Mouse (Mus musculus): Measurements from ENCODE around the gene Bach1. TPM values are rescaled to one million over a fixed set of nuclear protein-coding genes. Genes with fewer than 3 reads are reported as not detected.

The Bach1 gene
- polyA plus RNA-seq, 1 experiment = 19.3 TPM

DNA sequence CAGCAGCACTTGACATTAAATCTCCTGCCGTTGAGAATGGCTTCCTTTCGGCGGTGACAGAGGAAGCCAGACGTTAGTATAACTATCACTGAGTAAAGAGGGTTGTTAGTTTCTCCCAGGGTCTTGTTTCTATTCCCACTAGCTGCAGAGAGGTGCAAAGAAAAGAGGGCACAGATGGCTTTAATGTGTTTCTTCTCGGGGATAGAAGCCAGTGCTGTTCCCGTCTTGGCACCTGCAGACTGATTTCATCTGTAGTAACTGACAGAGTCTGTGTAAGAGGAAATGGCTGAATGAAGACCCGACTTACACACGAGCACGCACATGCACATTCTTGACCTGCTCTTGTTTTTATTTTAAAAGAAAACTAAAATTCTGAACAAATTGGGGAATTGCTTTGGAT, 28.5 kb downstream of the Bach1 start:
- H3K4me1 ChIP-seq (ENCODE audit: control insufficient read depth, insufficient read depth, low read length) = peaks cover 4% of the 10 kb centered on the region; the same call in 1 of the 2 replicates
- no peak overlapping the region for H3K4me3 ChIP-seq (replicated peaks; ENCODE audit: extremely low read depth, low read depth, low read length)
- WGBS = 55% methylated on average over 9 of the region's 9 CpGs
- no peak for TF ChIP-seq POLR2A (IDR thresholded peaks at IDR 0.05; ENCODE audit: borderline replicate concordance, extremely low read depth, low read depth, low read length)
- TF ChIP-seq CTCF (IDR thresholded peaks at IDR 0.05; ENCODE audit: insufficient read depth, low read length) = no peak
- no peak for DNase-seq

DNA sequence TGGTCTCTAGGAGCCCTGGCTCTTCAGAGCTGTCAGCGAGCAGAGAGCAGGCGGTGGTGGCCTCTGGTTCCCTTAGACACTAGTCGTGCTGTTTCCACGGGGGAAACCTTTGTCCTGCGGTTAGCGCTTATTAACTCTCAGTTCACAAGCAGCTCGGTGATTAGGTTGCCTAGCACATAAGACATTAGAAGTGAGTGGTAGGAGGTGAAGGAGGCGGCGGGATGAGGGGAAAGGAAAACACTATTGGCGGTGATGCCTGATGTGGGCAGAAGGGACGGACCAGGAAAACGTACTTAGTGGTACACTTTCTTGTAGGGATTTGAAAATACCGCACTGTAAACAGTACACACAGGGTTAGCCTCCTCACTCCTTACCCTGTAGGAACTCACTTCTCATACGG, 29.2 kb downstream of the Bach1 start:
- DNase-seq = no peak
- TF ChIP-seq POLR2A (IDR thresholded peaks at IDR 0.05; ENCODE audit: borderline replicate concordance, extremely low read depth, low read depth, low read length) (no peak), CTCF (IDR thresholded peaks at IDR 0.05; ENCODE audit: insufficient read depth, low read length) (no peak)
- Histone ChIP-seq H3K4me3 (replicated peaks; ENCODE audit: extremely low read depth, low read depth, low read length) (no peak overlapping the region), H3K4me1 (ENCODE audit: control insufficient read depth, insufficient read depth, low read length) (peaks cover 4% of the 10 kb centered on the region; the same call in 1 of the 2 replicates)
- WGBS = 87% methylated on average over 14 of the region's 14 CpGs

DNA sequence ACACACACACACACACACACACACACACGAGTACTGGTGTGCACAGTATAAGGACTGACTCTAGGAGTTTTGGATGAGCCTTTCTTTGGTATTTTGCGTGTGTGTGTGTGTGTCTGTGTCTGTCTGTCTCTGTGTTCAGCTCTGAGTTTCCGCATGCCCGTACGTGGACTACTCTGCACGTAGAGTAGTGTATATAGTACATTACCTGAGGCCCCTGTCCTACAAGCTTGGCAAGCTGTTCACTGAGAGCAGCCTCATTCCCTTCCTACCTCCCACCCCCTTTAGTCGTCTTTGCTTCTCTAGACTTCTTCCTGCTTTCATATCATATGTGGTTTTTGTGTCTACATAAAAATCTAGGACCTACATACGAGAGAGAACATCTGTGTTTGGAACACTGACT, 30.0 kb downstream of the Bach1 start:
- no peak overlapping the region for H3K4me3 ChIP-seq (replicated peaks; ENCODE audit: extremely low read depth, low read depth, low read length)
- peaks cover 4% of the 10 kb centered on the region; the same call in 1 of the 2 replicates for H3K4me1 ChIP-seq (ENCODE audit: control insufficient read depth, insufficient read depth, low read length)
- WGBS = 85% methylated on average over 8 of the region's 8 CpGs
- TF ChIP-seq POLR2A (IDR thresholded peaks at IDR 0.05; ENCODE audit: borderline replicate concordance, extremely low read depth, low read depth, low read length) = no peak
- DNase-seq = no peak

DNA sequence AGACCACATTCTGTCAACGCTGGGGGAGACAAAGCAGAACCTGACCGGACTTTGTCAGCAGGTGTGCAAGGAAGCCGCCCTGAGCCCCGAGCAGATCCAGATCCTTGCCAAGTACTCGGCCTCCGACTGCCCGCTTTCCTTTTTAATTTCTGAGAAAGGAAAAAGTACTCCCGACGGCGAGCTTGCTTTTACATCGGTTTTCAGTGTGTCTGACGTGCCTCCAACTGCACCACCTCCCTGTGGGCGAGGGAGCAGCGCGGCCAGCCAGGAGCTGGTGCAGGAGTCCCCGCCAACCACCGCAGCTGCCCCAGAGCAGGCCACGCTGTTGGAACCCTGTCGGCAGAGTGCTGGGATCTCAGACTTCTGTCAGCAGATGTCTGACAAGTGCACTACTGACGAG, 30.7 kb downstream of the Bach1 start:
- Histone ChIP-seq H3K4me1 (ENCODE audit: control insufficient read depth, insufficient read depth, low read length) (peaks cover 4% of the 10 kb centered on the region; the same call in 1 of the 2 replicates), H3K4me3 (replicated peaks; ENCODE audit: extremely low read depth, low read depth, low read length) (no peak overlapping the region)
- no peak for TF ChIP-seq CTCF (IDR thresholded peaks at IDR 0.05; ENCODE audit: insufficient read depth, low read length)
- TF ChIP-seq POLR2A (IDR thresholded peaks at IDR 0.05; ENCODE audit: borderline replicate concordance, extremely low read depth, low read depth, low read length) = no peak
- no peak for DNase-seq
- WGBS = 89% methylated on average over 20 of the region's 20 CpGs

DNA sequence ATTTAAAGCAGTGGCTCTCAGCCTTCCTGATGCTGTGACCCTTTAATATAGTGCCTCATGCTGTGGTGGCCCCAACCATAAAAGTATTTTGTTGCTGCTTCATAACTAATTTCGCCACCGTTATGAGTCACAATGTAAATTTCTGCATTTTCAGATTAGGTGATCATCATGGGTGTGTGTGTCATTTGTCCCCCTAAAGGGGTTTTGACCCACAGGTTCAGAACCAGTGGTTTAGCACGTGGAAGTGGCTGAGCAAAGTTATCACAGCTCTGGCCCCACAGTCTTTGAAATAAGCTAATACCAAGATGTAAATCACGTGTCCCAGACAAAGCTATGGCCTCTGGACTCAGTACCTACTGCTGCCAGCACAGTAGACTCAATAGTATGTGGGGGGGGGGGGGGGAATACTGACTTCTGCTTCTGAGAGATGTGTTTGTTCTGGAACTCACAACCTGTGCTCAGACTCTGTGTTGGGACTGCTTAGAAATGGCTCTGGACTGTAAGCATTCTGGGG, 36.2 kb downstream of the Bach1 start:
- 88% methylated on average over 4 of the region's 4 CpGs for WGBS

DNA sequence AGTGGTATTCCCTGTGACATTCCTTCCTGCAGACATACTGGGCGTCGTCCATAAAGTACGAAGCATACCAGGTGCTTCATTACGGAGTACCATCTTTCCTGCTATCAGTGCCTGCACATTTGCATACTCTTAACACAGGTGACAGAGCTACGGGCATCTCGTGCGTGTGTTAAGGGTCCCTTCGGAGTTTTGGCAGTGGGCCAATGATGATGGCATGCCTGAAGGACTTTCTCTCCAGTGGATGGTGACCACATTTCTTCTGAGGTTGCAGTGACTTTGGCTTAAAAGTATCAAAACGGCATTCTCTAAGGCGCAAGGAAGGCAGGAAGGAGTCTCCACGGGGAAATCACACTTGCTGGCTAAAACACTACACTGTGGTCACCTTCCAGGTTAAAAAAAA, 37.4 kb downstream of the Bach1 start:
- Histone ChIP-seq H3K4me1 (ENCODE audit: control insufficient read depth, insufficient read depth, low read length) (no peaks in the 10 kb centered on the region), H3K4me3 (replicated peaks; ENCODE audit: extremely low read depth, low read depth, low read length) (no peak overlapping the region)
- TF ChIP-seq POLR2A (IDR thresholded peaks at IDR 0.05; ENCODE audit: borderline replicate concordance, extremely low read depth, low read depth, low read length) (no peak), CTCF (IDR thresholded peaks at IDR 0.05; ENCODE audit: insufficient read depth, low read length) (no peak)
- no peak for DNase-seq
- 60% methylated on average over 11 of the region's 11 CpGs for WGBS

More for the DNA sequence above, 36.2 kb downstream of the Bach1 start:
- Histone ChIP-seq H3K4me3 (replicated peaks; ENCODE audit: extremely low read depth, low read depth, low read length) (no peak overlapping the region), H3K4me1 (ENCODE audit: control insufficient read depth, insufficient read depth, low read length) (no peaks in the 10 kb centered on the region)
- TF ChIP-seq POLR2A (IDR thresholded peaks at IDR 0.05; ENCODE audit: borderline replicate concordance, extremely low read depth, low read depth, low read length) = no peak
- no peak for TF ChIP-seq CTCF (IDR thresholded peaks at IDR 0.05; ENCODE audit: insufficient read depth, low read length)
- no peak for DNase-seq

DNA sequence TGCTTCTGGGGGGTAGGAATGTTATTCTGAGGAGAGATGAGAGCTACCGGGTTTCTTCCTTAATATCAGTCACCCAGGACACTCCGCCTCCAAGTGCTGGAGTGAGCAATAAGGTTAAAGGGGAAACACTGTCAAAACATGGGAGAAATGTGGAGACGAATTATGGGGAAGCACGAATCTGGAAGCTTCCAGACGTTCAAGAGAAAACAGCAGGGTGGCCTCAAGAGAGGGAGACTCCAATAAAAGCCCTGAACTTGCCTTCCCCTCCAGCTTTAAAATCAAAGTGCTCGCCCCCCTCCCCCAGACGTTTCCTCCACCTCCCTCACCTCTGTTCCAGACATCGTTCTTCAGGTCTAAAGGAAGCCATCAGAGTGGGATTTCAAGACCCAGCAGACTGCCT, 38.6 kb downstream of the Bach1 start:
- TF ChIP-seq CTCF (IDR thresholded peaks at IDR 0.05; ENCODE audit: insufficient read depth, low read length) = no peak
- TF ChIP-seq POLR2A (IDR thresholded peaks at IDR 0.05; ENCODE audit: borderline replicate concordance, extremely low read depth, low read depth, low read length) = no peak
- 55% methylated on average over 8 of the region's 8 CpGs for WGBS

DNA sequence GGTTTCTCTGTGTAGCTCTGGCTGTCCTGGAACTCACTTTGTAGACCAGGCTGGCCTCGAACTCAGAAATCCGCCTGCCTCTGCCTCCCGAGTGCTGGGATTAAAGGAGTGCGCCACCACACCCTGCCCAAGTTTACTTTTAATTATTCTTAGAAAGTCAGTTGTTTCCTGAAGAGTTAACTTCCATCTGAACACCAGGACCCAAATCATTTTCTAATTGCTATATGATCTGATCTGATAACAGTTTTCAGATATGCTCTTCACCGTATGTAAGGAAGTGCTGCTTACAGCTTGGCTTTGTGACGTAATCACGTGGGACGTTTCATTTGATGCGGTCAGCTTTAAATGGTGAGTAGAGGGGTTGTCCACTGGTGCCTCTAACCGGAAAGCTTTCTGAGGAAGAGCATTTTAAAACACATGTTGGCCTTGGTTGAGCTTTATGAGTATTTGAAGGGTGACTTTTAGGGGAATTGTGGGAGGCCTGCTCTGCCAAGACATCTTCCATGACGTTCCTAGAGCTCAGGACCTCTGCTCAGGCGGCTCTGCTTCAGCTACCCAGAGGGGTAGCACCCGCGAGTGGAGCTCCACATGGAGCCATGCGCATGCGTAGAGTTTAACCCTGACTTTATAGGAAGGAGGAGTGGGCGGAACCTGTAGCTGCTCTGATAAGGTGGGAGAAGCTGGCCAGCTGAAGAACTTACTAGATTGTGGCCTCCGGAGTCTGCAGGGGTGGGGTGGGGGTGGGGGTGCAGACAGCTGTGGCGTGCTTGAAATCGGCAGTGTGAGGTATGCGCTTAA, 39.3 kb downstream of the Bach1 start:
- TF ChIP-seq POLR2A (IDR thresholded peaks at IDR 0.05; ENCODE audit: borderline replicate concordance, extremely low read depth, low read depth, low read length) (no peak), CTCF (IDR thresholded peaks at IDR 0.05; ENCODE audit: insufficient read depth, low read length) (no peak)
- no peak overlapping the region for H3K4me3 ChIP-seq (replicated peaks; ENCODE audit: extremely low read depth, low read depth, low read length)
- no peaks in the 10 kb centered on the region for H3K4me1 ChIP-seq (ENCODE audit: control insufficient read depth, insufficient read depth, low read length)
- 81% methylated on average over 21 of the region's 21 CpGs for WGBS
- DNase-seq = no peak

More for the DNA sequence above, 38.6 kb downstream of the Bach1 start:
- no peak for DNase-seq
- H3K4me1 ChIP-seq (ENCODE audit: control insufficient read depth, insufficient read depth, low read length) = no peaks in the 10 kb centered on the region
- H3K4me3 ChIP-seq (replicated peaks; ENCODE audit: extremely low read depth, low read depth, low read length) = no peak overlapping the region

DNA sequence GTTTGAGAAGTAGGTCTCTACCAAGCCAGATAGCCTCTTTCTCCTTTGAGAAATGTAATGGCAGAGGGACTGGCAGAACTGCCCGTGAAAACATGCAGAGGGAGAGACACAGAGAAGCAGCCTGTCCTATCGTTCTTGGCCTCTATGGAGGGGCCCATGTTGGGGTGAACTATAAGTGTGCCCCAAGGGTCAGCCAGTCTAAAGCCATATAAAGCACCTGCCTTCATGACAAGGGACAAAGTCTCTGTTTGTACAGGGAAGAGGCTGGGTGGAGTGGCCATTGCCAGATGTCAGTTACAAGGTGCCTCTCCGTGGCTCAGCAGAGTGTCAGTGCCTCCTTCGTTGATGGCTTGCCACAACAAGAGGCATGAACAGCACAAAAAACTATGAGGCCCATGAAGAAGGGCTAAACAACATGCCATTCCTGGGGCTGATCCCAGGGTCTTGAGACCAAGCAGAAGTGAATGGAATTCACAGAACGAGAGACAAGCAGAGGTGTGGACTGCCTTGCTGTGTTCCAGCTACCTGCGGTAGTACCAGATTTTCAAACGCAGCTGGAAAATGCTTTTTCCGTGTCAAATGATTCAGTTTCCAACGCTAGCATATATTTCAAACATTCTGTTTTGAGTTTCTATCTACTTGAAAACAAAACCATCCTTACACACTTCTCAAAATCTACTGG, 42.4 kb downstream of the Bach1 start:
- H3K4me1 ChIP-seq (ENCODE audit: control insufficient read depth, insufficient read depth, low read length) = no peaks in the 10 kb centered on the region
- TF ChIP-seq POLR2A (IDR thresholded peaks at IDR 0.05; ENCODE audit: borderline replicate concordance, extremely low read depth, low read depth, low read length) = no peak
- TF ChIP-seq CTCF (IDR thresholded peaks at IDR 0.05; ENCODE audit: insufficient read depth, low read length) = no peak
- WGBS = 84% methylated on average over 9 of the region's 9 CpGs
- H3K4me3 ChIP-seq (replicated peaks; ENCODE audit: extremely low read depth, low read depth, low read length) = no peak overlapping the region
- DNase-seq = no peak
